Mouse (Mus musculus) cerebellum, postnatal 25 days (tissue): ENCODE data around the gene Fut4.

ENCODE experiments used
- DNase-seq, 2 experiments: peaks; one replicate each; pipeline ENCODE4 v3.0.0; 2021; ENCODE audit warnings: mixed read lengths in 2 of 2

Gene Fut4

DNA sequence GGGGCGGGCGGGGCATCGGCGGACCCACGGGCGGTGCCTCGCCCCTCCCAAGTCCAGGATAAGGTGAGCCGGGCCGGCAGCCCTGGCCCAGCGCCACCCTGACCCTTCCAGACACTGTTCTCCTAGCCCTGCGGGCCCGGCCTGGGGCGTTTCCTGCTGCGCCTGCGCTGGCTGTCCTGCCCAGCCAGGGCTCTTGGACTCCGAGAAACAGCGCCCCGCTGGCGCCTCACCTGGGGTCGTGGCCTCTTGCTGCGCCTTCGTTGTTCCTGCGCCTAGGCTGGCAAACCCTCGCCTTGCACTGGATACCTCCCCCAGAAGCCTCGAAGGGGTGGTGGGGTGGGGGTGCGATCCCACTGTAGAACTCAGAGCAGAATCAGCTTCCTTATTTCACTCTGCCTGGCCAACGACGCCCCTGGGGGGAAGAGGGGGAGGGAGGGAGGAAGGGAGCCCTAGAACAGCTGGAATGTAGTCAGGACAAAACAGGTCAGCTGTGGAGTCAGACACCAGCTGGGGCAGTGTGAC is at the start of gene Fut4:
TSS of gene Fut4 (minus strand) at position 393 of the 522 bp plus-strand sequence.
- peak; percentile 10 to 20 for DNase-seq

GRCm38 (mm10) chr9:14787356-14787755 is 35.2 kb upstream of the Fut4 start:
- no peak for DNase-seq

GRCm38 (mm10) chr9:14784039-14785002 is 32.1 kb upstream of the Fut4 start, which contains the start of the genes Mre11a and Ankrd49:
Mre11a (plus strand) TSS chr9:14784654.
Ankrd49 (minus strand) TSS chr9:14784856.
- peak; percentile 91 to 92 for DNase-seq

GRCm38 (mm10) chr9:14778341-14778740 is 26.1 kb upstream of the Fut4 start:
- DNase-seq: no peak

- peak in 1 of 2 experiments; percentile 6 for DNase-seq
Observed at GRCm38 (mm10) chr9:14773813-14774212, 21.6 kb upstream of the Fut4 start.

GRCm38 (mm10) chr9:14772074-14772473 is 19.9 kb upstream of the Fut4 start:
- no peak for DNase-seq

GRCm38 (mm10) chr9:14770803-14771471 is 18.7 kb upstream of the Fut4 start, which contains the start of gene 1700012B09Rik:
1700012B09Rik (minus strand) TSS chr9:14771030.
- DNase-seq: peak in 1 of 2 experiments; percentile 9

DNA sequence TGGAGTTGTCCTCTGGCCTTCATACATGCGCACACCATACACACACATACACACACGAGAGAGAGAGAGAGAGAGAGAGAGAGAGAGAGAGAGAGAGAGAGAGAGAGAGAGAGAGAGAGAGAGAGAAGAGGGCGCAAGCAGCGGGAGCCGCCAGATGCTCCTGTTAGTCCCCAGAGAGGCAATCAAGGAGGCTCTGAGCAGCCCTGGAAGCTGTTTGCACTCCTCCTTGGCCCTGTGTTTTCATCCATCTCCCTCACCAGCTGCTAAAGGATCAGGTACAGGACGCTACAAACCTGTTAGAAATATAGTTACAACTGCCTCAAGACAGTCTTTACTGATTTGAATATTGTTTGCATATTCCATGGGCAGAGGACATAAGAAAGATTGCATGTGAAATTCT is 17.6 kb upstream of the Fut4 start:
- DNase-seq: no peak

GRCm38 (mm10) chr9:14764765-14765164 is 12.6 kb upstream of the Fut4 start:
- peak; percentile 24 to 60 for DNase-seq

DNA sequence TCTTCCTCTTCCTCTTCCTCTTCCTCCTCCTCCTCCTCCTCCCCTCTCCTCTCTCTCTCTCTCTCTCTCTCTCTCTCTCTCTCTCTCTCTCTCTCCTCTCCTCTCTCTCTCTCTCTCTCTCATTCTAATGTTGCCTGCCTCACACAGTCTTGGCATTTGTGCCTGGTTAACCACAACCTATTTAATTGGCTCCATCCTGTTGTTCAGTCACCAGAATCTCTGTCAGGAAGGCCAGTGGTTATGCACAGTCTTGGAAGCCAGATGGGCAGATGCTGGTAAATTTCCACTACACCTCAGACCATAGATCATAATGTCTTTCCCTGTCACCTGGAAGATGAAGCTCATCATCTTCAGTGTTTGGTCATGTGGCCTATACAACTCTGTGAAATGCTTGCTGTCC is 7.1 kb upstream of the Fut4 start:
- DNase-seq: no peak

DNA sequence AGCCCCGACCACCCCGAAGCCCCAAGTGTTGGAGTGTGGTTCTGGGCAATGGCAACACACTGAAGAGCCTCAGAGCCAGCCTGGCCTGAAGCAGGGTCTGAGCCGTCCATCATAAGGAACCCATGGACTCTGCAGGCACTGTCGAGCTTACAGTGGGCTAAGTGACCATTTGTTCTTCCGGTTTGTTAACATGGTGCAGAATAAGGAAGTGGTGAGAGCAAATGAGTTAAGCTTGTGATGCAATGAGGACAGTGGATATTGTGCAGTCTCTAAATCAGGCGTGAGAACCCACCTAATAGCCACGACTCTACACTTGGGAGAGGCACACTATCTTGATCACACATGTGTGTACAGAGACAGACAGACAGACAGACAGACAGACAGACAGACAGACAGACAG is 6.4 kb upstream of the Fut4 start:
- DNase-seq: no peak

GRCm38 (mm10) chr9:14754469-14754868 is 2.3 kb upstream of the Fut4 start:
- DNase-seq: no peak

- DNase-seq: no peak
Observed at GRCm38 (mm10) chr9:14753947-14754346, 1.8 kb upstream of the Fut4 start.

- DNase-seq: no peak
Observed at GRCm38 (mm10) chr9:14751503-14752000, 641 bp downstream of the Fut4 start.

DNA sequence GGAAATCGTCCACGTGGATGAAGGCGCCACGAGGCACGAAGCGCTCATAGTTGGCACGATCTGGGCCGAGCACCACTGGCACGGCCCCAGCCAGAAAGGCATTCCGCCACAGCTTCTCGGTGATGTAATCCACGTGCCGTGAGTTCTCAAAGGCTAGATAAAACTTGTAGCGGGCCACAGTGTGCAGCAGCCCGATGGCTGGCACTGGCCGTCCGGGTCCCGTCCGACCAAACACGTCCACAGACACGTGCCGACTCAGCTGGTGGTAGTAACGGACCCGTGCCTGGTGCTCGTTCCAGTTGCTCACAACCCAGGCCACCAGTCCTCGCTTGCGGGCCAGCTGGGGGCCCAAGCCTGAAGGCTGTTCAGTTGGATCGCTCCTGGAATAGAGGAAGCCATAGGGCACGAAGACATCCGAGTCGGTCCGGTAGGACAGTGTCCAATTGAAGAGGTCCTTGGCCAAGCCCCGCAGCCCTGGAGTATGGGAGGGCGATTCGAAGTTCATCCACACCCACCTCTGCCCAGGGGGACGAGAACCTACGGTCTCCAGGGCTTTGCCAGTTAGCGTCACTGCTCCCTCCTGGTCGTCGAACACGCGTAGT is 1.2 kb downstream of the Fut4 start:
- DNase-seq: peak in 1 of 2 experiments; percentile 7

DNA sequence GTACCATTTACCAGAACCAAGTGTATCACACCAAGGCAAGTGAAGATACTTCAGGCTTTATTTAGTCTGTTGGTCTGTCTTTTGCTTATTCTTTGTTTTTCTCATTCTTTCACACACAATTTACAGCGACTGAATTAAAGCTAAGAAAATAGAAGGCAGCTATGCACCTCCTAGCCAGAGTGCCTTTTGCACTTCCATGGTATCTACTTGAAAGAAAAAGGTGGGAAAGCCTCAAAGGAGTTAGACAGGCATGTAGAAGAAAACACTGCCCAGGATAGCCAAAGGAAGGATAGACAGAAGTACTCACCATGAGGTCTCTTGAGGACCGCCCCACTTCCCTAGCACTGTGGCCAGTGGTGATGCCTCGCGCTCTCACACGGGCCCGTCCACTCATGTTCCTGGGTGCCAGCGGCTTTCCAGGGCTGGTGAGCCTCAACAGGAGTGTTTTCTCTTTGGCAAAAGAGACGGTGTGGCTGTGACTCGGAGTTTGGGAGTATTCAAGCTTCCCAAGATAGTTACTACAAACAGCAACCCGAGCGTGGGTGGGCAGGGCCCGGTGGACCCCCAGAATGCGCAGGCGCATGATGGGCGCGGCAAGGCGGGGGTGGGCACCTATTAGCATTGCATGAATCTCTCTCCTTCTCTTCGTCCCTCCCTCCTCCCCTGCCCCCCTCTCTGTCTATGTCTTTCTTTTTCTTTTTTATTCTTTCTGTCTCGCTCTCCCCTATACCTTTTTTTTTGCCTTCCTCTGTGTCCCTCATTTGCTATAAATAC is 11.9 kb downstream of the Fut4 start, which contains the start of gene Piwil4:
TSS of gene Piwil4 (minus strand) at position 583 of the 774 bp plus-strand sequence.
- DNase-seq: no peak

- DNase-seq: no peak
Observed at GRCm38 (mm10) chr9:14739498-14740150, 12.6 kb downstream of the Fut4 start.

DNA sequence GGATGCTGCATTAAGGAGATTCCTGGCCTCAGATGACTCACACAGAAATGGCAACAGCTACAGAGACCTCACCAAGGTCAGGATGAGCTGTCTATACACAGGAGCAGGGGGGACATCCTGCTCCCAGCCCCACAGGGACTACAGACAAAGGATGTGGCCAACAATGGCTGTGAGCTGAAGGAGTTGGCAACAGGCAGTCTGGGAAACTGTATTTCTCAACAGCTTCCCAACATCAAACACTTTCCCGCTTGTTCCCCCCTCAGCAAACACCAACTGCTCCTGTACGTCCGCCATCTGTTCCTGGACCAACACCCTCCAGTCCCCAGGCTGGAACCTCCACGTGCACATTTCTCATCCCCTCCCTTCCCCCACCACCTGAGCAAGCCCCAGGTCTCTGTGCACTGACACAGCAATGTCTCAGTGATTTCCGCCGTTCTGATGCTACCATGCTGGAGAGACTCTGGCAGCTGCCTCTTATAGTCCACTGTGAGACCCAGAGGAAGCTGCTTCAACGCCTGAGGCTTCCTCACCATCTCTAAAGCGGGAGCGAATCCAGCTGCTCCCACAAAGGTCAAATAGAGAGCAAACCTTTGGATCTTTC is 21.2 kb downstream of the Fut4 start:
- peak; percentile 6 to 27 for DNase-seq

DNA sequence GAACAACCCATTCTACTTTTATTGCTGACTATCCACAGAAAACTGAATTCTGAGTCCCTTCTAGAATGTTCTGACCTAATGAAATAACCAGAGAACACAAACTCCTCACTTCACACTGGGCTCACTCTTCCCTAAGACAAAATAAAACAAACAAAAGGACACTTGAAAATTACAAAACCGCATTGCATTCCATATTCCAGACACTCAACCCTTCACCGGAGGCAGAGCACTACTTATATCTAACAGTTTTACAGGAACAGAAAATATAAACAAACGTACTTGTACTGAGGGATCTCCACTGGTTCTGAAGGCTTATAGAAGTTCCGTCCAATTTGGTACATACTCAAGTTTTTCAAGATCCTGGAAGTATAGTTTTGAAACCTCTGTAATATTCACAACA is 23.8 kb downstream of the Fut4 start:
- no peak for DNase-seq

DNA sequence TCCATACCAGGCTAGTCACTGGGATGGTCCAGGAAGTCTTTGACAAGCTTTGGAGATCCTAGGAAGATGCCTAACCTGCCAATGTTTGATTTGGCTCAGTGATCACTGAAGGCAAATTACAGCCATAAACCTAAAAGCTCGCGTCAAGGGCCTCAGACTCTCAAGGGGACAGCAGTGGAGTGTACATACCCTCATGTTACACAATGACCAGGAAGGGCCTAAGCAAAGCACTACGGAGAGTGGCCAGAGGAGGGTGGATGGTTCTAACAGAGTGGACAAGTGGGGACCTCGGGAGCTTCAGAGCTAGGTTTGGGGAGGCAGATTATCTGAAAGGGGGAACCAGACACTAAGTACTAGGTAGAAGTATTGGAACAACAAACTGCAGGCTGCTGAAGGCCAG is 25.6 kb downstream of the Fut4 start:
- no peak for DNase-seq

DNA sequence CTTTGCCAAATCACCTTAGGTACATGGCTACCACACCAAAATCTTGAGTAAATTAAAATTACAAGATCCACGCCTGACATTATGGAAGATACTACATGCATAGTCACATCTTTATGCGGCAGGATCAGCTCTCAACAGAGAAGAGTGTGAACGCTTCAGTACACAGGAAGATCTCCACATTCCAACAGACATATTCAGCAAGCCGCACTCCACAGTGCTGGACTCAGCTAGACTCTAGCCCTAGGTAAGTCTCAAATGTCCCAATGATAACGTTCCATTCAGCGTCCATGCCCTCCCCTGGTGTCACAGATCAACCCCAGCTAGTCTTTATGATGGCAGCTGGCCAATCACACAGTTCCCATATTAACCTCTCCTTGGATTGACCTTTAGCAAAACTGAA is 26.2 kb downstream of the Fut4 start:
- DNase-seq: no peak
